Mouse (Mus musculus) kidney, postnatal 0 days (tissue): ENCODE results near the gene Nog. TPM values are rescaled to one million over a fixed set of nuclear protein-coding genes. Genes with fewer than 3 reads are reported as not detected.

Experiments
- ATAC-seq: fragments of 200-750 bp; cut with Nextera tagmentation; replicated peaks from 2 replicates; pipeline ENCODE4 v1.8.0; 2017; ENCODE audit warnings: low read depth, moderate number of reproducible peaks, moderate TSS enrichment, moderate library complexity; ENCODE audit not compliant: low FRiP score
- DNase-seq: peaks from one replicate; pipeline ENCODE4 v3.0.0-alpha.2; 2016; ENCODE audit warnings: low spot score
- H3K27ac ChIP-seq: fragments of 300-500 bp; sonication (generic); 2 replicates; pipeline ENCODE4 v1.5.1; 2014; ENCODE audit warnings: mild to moderate bottlenecking
- H3K27me3 ChIP-seq: fragments of 300-500 bp; sonication (generic); 2 replicates; pipeline ENCODE4 v1.6.1; 2014; ENCODE audit warnings: low read length, mixed read lengths; ENCODE audit not compliant: insufficient read depth
- H3K36me3 ChIP-seq: fragments of 300-500 bp; sonication (generic); 2 replicates; pipeline ENCODE4 v1.6.1; 2014; ENCODE audit warnings: low read length, mixed read lengths; ENCODE audit not compliant: insufficient read depth
- H3K4me1 ChIP-seq: fragments of 300-500 bp; sonication (generic); replicated peaks from 2 replicates; pipeline ENCODE4 v1.6.1; 2014; ENCODE audit warnings: antibody characterized with exemption, low read length, mixed read lengths; ENCODE audit not compliant: insufficient read depth
- H3K4me2 ChIP-seq: fragments of 300-500 bp; sonication (generic); 2 replicates; pipeline ENCODE4 v1.6.1; 2014; ENCODE audit warnings: mild to moderate bottlenecking, low read length, moderate library complexity, mixed read lengths
- H3K4me3 ChIP-seq: fragments of 300-500 bp; sonication (generic); replicated peaks from 2 replicates; pipeline ENCODE4 v1.5.1; 2014; ENCODE audit warnings: low read depth, low read length
- H3K9ac ChIP-seq: fragments of 300-500 bp; sonication (generic); 2 replicates; pipeline ENCODE4 v1.6.1; 2014; ENCODE audit warnings: low read depth, low read length
- H3K9me3 ChIP-seq: fragments of 300-500 bp; sonication (generic); replicated peaks from 2 replicates; pipeline ENCODE4 v1.6.1; 2016; ENCODE audit warnings: low read length, inconsistent platforms, mixed read lengths
- CTCF ChIP-seq: IDR thresholded peaks from 2 replicates; pipeline ENCODE4 v1.5.1; 2016; ENCODE audit warnings: antibody characterized with exemption, low read depth, mild to moderate bottlenecking, moderate library complexity
- WGBS: fragments of 180-500 bp; shearing (Covaris S2); extraction: QIAGEN DNeasy Blood & Tissue Kit; methylation state at CpG from one replicate; pipeline ENCODE4 v1.1.7; 2014; 5-methylcytosine and 5-hydroxymethylcytosine counted together
- polyA plus RNA-seq: library from polyadenylated mRNA; unstranded; fragments of >200 nt; fragmentation: Nextera tagmentation; extraction: Ambion mirVana; gene quantifications from 2 replicates; pipeline ENCODE4 v1.2.1, GENCODE M21; 2015

Nog gene
- polyA plus RNA-seq, 1 experiment from 2014 or later: 2.3 TPM

DNA sequence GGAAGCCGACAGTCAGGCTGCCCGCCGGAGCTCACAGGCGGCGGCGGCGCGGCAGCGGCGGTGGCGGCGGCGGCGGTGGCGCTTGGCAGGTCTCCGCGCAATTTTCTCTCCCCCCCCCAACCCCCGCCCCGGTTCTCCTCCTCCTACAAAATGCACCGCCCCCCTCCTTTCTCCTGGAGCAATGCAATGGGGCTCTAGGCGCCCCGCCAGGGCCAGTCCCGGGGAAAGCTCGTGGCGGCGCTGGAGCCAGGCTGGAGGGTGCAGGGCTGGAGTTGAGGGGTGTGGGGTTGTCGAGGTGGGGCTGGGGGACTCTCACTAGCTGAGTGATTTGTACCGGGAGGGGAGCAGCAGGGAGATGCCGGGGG is 666 bp upstream of the Nog start:
- H3K4me2 ChIP-seq: peak overlapping the region; percentile 92
- peaks cover 8% of the 10 kb centered on the region; the same call in 1 of the 2 replicates for H3K27me3 ChIP-seq
- ATAC-seq (peak; percentile 45), DNase-seq (peak; percentile 57)
- H3K9ac ChIP-seq: peak overlapping the region; percentile 61
- no peak for TF ChIP-seq CTCF
- H3K27ac ChIP-seq: peak overlapping the region; percentile 51; the same call in 1 of the 2 replicates
- WGBS: under 1% methylated on average over 14 of the region's 29 CpGs
- peak overlapping the region; percentile 62 for H3K4me3 ChIP-seq
- no peaks in the 10 kb centered on the region for H3K9me3 ChIP-seq
- no peaks in the 10 kb centered on the region for H3K36me3 ChIP-seq
- H3K4me1 ChIP-seq: peaks cover 10% of the 10 kb centered on the region; the same call in 1 of the 2 replicates

DNA sequence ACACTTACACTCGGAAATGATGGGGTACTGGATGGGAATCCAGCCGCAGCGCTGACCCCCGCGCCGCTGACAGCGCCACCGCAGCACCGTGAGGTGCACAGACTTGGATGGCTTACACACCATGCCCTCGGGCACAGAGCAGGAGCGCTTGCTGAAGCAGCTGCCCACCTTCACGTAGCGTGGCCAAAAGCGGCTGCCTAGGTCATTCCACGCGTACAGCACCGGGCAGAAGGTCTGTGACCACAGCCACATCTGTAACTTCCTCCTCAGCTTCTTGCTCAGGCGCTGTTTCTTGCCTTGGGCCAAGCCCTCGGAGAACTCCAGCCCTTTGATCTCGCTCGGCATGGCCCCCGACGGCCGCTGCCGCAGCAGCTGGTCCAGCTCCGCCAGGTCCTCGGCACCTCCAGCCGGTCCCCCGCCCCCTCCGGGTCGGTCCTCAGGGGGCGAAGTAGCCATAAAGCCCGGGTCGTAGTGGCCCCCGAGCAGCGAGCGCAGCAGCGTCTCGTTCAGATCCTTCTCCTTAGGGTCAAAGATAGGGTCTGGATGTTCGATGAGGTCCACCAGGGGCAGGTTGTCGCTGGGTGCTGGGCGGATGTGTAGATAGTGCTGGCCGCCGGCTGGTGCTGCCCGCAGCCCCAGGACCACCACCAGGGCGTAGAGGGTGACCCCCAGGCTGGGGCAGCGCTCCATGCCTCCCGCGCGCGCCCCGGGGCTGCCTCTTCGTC is 639 bp downstream of the Nog start:
- under 1% methylated on average over 49 of the region's 53 CpGs for WGBS
- Histone ChIP-seq H3K4me3 (peak overlapping the region; percentile 62), H3K4me2 (peak overlapping the region; percentile 92), H3K36me3 (no peaks in the 10 kb centered on the region), H3K4me1 (peaks cover 10% of the 10 kb centered on the region; the same call in 1 of the 2 replicates), H3K9ac (peak overlapping the region; percentile 61), H3K9me3 (no peaks in the 10 kb centered on the region), H3K27ac (0 out of 2 replicates have a peak overlapping the region, but pooled peaks have one; percentile 51), H3K27me3 (peaks cover 8% of the 10 kb centered on the region; the same call in 1 of the 2 replicates)
- no peak; the same call in 1 of the 2 replicates for TF ChIP-seq CTCF
- DNase-seq (peak; percentile 38), ATAC-seq (no peak; the same call in 1 of the 2 replicates)

DNA sequence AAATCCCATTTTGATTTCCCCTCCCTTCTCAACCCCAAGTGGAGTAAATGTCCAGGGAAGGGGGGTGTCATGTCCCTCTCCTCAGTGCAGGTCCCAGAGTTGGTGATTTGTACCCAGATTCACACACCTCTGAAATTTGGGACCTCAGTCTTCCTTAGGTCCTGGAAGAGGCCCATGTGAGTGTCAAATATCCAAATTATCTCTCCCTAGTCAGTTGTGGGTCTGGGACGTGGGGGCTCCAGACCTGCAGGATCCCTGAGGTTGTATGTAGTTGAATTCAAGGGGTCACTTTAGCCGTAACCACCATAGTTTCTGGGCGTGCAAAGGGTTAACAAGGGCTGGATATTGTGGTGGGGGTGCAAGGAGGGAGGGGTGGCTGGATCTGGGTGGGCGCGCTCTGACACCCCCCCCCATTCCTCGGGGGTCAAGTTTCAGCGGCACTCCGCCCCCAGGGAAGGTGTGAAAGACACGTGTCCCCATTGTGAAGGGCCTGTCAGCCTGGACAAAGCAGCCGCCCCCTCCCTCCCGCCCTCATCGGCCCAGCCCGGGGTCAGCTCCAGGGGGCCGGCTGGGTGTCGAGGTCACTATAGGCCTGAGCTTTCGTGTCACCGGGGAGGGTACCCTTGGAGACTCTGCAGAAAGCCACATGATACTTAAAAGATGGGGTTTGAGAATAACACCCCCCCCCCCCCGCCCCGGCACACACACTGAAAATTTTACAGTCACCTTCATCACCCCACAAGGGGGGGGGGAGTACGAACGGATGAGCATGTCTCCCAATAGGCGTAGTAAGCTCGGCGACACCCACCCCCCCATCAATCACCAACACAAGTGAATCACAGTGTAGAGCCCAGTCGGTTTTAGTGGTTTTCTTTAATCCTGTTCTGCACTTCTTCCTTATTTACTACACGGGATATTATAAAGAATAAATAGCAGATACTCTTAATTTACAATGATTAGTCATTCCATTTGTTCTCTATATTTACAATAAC is 2.1 kb downstream of the Nog start:
- Histone ChIP-seq H3K36me3 (no peaks in the 10 kb centered on the region), H3K4me1 (peaks cover 10% of the 10 kb centered on the region; the same call in 1 of the 2 replicates), H3K4me3 (no peak overlapping the region), H3K9me3 (no peaks in the 10 kb centered on the region), H3K27me3 (peaks cover 8% of the 10 kb centered on the region; the same call in 1 of the 2 replicates), H3K9ac (no peak overlapping the region), H3K27ac (no peak overlapping the region), H3K4me2 (peak overlapping the region; percentile 81)
- DNase-seq: no peak
- 2% methylated on average over 26 of the region's 26 CpGs for WGBS
- ATAC-seq: no peak
- no peak for TF ChIP-seq CTCF

DNA sequence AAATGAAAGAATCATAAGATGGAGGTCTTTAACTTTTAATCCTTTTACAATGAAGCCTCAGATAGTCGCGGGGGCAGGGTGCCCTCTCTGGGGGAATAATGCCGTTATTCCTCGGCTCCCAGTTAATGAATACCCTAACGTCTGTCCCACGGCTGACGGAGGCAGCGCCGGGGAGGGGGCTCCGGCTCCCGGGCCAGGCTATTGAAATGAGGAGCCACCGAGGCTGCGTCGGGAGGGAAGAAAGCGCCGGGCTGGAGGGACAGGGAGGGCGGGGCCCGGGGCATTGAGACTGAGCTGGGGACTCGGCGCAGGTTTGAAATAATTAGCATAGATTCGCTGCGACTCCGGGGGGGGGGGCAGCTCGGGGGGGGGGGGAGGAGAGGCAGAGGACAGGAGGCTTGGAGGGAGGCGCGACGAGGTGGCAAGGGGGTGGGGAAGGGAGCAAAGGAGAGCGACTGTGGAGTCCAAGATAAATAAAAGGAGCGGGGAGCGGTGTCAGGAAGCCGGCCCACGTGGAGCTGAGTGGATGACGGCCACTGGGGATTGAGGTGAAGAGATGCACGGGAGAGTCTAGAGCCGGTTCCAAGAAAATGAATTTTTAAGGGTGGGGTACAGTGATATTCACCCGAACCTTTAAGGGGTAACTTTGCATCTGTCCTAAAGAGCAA is 2.9 kb downstream of the Nog start:
- ATAC-seq: no peak
- Histone ChIP-seq H3K4me2 (peak overlapping the region; percentile 81), H3K9ac (no peak overlapping the region), H3K27me3 (peaks cover 8% of the 10 kb centered on the region; the same call in 1 of the 2 replicates), H3K4me3 (peak overlapping the region; percentile 38), H3K9me3 (no peaks in the 10 kb centered on the region), H3K36me3 (no peaks in the 10 kb centered on the region), H3K27ac (no peak overlapping the region), H3K4me1 (peaks cover 10% of the 10 kb centered on the region; the same call in 1 of the 2 replicates)
- DNase-seq: peak; percentile 46
- no peak for TF ChIP-seq CTCF
- 2% methylated on average over 33 of the region's 36 CpGs for WGBS

DNA sequence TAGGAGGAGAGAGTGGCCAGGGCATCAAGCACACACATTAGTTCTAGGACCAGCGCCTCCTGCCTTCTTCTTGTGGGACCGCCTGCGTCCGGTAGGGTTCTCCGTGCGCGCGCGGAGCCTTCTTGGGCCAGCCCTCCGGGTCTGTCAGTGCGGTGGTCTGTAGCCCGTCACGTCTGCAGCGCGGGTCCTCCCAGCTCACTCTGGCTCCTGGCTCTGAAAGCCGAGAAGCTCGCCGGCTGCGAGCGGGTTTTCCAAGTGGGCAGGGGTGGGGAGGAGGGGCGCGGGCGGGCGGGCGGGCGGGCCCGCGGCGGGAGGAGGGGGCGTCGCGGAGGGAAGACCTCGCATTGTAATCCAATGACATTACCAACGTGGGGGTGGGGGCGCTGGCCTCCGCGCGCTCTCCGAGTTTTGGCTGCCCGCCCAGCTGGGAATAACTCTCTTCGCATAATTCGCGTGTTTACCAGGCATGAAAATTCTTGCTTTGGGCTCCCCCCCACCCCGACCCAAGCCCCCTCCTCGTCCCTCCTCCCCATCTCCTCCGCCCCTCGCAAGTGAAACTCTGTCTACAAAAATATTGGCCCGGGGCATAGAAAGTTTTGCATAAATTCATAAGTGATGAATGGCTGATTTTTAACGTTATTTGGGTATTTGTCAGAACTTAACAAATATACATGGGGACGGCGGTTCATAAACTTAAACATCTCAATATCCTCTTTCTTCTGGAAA is 3.7 kb downstream of the Nog start:
- Histone ChIP-seq H3K27ac (no peak overlapping the region), H3K4me1 (peaks cover 10% of the 10 kb centered on the region; the same call in 1 of the 2 replicates), H3K4me3 (peak overlapping the region; percentile 38), H3K27me3 (peaks cover 8% of the 10 kb centered on the region; the same call in 1 of the 2 replicates), H3K9me3 (no peaks in the 10 kb centered on the region), H3K36me3 (no peaks in the 10 kb centered on the region), H3K9ac (peak overlapping the region; percentile 46; the same call in 1 of the 2 replicates), H3K4me2 (peak overlapping the region; percentile 81)
- peak; percentile 84 for DNase-seq
- under 1% methylated on average over 48 of the region's 51 CpGs for WGBS
- TF ChIP-seq CTCF: peak; percentile 65
- peak; percentile 47 for ATAC-seq
